Mouse (Mus musculus) ES-Bruce4 (cell line): ENCODE data around the gene Cox5a.

Experiments
- CTCF ChIP-seq: IDR thresholded peaks from one replicate; pipeline ENCODE4 v1.8.1; 2011; ENCODE audit warnings: low read depth, low read length
- POLR2A ChIP-seq: IDR thresholded peaks from one replicate; pipeline ENCODE4 v1.8.1; 2011; ENCODE audit warnings: low read length; ENCODE audit not compliant: insufficient read depth

DNA sequence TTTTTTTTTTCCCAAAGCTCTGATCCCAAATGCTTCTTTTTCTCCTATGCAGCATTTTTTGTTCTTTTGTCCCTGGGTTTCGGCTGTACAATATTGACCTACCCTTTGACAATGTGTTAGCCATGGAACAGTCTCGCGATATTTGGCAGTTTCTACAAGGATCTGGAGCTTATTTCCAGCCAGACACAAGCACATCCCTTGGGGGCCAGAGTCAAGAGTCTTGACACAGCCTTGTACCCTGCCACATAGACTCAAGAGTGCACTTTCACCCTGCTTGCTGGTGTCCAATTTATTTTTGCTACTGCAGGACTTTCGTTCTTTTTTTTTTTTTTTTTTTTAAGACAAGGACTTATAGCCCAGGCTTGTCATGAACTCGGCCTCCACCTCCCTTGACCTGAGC is 15.3 kb downstream of the Cox5a start:
- TF ChIP-seq POLR2A = no peak
- TF ChIP-seq CTCF = no peak
